Mouse (Mus musculus) cerebellum, adult 2 months (tissue): Measurements from ENCODE around the gene Aff4. TPM values are rescaled to one million over a fixed set of nuclear protein-coding genes. Genes with fewer than 3 reads are reported as not detected.
A peak's percentile ranks its signal among the peaks of the same experiment; 100 is the strongest.

Experiments used
- DNase-seq, 2 experiments: peaks; one replicate each; pipeline ENCODE4 v3.0.0; 2021
- H3K27ac ChIP-seq: fragments of 200-500 bp; 2 replicates; pipeline ENCODE4 v1.5.1; 2012; ENCODE audit warnings: low read length, control low read depth, inconsistent platforms; ENCODE audit not compliant: insufficient read depth
- H3K27me3 ChIP-seq: fragments of 200-500 bp; 2 replicates; pipeline ENCODE4 v1.6.1; 2012; ENCODE audit warnings: inconsistent platforms, mild to moderate bottlenecking, low read length, moderate library complexity; ENCODE audit not compliant: control insufficient read depth, insufficient read depth
- H3K4me1 ChIP-seq: fragments of 200-500 bp; 2 replicates; pipeline ENCODE4 v1.6.1; 2011; ENCODE audit warnings: low read length; ENCODE audit not compliant: control insufficient read depth, insufficient read depth
- H3K4me3 ChIP-seq: fragments of 200-500 bp; replicated peaks from 2 replicates; pipeline ENCODE3; 2011; ENCODE audit warnings: mild to moderate bottlenecking, low read depth, low read length, control low read depth; ENCODE audit not compliant: insufficient read depth
- CTCF ChIP-seq: fragments of 200-500 bp; IDR thresholded peaks from 2 replicates; pipeline ENCODE4 v1.5.1; 2011; ENCODE audit warnings: low read depth, mild to moderate bottlenecking, control low read depth, low read length, moderate library complexity, borderline replicate concordance; ENCODE audit not compliant: insufficient read depth
- POLR2A ChIP-seq: fragments of 200-500 bp; IDR thresholded peaks from 2 replicates; pipeline ENCODE4 v1.6.1; 2011; ENCODE audit warnings: low read length, control low read depth, borderline replicate concordance; ENCODE audit not compliant: insufficient read depth
- WGBS: fragments of 180-500 bp; shearing (Covaris S2); methylation state at CpG from one replicate; pipeline ENCODE4 v1.1.7; 2018; 5-methylcytosine and 5-hydroxymethylcytosine counted together
- polyA plus RNA-seq: library from polyadenylated mRNA; depleted of rRNA; stranded (reverse); fragments of >200 nt; gene quantifications from 2 replicates; pipeline ENCODE4 v1.2.3, GENCODE M21; 2012

The Aff4 gene
- polyA plus RNA-seq, 1 experiment, result 48.2 TPM

DNA sequence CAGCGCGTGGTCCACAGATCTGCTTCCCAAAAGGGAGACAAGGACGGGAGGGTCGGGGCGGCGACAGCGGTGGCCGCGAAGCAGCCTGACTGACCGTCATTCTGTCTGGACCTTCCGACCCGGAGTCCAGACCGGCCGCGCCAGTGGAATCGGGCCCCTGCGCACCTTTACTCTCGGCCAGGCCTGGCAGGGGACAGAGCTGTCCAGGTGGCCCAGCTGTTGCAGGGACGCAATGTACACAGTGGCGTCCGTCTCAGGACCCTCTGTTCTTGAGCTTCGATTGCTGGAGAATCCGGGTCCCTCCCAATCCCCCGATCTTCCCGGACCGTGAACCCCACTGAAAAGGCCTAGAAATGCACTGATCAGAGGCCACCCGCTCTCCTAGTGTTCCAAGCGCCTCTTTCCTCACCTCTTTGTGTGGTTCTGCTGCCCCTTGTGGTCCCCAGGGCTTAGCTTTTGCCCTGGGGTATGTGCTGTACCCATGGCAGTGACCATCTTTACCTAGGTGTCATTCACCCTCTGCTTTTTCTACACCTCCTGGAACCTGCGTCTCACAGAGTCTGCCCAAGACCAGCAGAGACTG is 106.8 kb downstream of the Aff4 start:
- 36% methylated on average over 29 of the region's 29 CpGs for WGBS
- H3K27me3 ChIP-seq, result no peaks in the 10 kb centered on the region
- no peak for DNase-seq
- peak overlapping the region; percentile 48 for H3K4me3 ChIP-seq
- peaks cover 7% of the 10 kb centered on the region for H3K4me1 ChIP-seq
- no peak overlapping the region for H3K27ac ChIP-seq
- TF ChIP-seq POLR2A (no peak), CTCF (no peak)

DNA sequence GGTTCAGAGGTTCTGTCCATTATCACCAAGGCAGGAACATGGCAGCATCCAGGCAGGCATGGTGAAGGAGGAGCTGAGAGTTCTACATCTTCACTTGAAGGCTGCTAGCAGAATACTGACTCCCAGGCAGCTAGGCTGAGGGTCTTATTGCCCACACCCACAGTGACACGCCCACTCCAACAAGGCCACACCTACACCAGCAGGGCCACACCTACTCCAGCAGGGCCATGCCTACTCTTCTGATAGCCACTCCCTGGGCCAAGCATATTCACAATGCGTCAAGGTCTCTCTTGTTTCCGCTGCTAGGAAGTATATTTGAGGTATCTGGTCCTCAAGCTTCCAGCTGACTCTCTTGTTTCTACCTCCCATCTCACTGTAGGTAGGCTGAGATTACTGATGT is 108.4 kb downstream of the Aff4 start:
- no peaks in the 10 kb centered on the region for H3K27me3 ChIP-seq
- no peak overlapping the region for H3K4me3 ChIP-seq
- no peak overlapping the region for H3K27ac ChIP-seq
- no peak for TF ChIP-seq POLR2A
- no peak for TF ChIP-seq CTCF
- no peak for DNase-seq
- no peaks in the 10 kb centered on the region; the same call in 1 of the 2 replicates for H3K4me1 ChIP-seq
- 73% methylated on average over 3 of the region's 3 CpGs for WGBS

DNA sequence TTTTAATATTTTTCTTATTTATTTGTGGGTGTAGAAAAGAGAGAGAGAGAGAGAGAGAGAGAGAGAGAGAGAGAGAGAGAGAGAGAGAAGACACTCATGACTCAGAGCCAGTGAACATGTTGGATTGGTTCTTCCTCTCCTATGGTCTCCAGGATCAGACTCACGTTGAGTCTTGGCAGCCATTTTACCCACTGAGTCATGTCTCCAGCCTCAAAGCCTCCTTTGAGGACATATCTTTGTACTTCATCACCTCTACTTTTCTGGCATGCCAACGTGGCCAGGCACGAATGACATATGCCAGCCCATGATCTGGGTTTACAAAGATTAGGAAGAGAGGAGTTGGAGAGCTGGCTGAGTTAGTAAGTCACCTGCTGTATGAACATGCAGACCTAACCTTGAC is 109.6 kb downstream of the Aff4 start:
- Histone ChIP-seq H3K27me3 (no peaks in the 10 kb centered on the region), H3K4me3 (no peak overlapping the region), H3K4me1 (no peaks in the 10 kb centered on the region; the same call in 1 of the 2 replicates), H3K27ac (no peak overlapping the region)
- 57% methylated on average over 3 of the region's 3 CpGs for WGBS
- no peak for DNase-seq
- no peak for TF ChIP-seq CTCF
- TF ChIP-seq POLR2A, result no peak

DNA sequence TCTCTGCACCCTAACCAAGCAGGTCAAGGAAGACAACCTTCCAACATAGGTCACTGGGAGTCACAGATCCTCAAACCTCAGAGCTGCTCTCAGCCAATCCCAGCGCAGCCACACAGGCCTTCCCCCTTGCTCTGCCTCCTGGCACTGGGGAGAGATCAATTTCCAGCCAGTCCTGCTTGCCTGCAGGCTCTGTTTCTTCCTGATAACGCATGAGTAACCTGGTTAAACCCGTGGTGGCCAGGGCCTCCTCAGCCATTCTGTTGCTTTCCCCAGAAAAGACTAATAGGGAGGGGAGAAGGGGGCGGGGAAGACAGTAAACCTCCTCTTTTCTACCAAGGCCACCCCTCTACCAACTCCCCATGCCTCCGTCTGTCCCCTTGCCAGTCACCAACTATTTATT is 111.1 kb downstream of the Aff4 start:
- 50% methylated on average over 5 of the region's 5 CpGs for WGBS

DNA sequence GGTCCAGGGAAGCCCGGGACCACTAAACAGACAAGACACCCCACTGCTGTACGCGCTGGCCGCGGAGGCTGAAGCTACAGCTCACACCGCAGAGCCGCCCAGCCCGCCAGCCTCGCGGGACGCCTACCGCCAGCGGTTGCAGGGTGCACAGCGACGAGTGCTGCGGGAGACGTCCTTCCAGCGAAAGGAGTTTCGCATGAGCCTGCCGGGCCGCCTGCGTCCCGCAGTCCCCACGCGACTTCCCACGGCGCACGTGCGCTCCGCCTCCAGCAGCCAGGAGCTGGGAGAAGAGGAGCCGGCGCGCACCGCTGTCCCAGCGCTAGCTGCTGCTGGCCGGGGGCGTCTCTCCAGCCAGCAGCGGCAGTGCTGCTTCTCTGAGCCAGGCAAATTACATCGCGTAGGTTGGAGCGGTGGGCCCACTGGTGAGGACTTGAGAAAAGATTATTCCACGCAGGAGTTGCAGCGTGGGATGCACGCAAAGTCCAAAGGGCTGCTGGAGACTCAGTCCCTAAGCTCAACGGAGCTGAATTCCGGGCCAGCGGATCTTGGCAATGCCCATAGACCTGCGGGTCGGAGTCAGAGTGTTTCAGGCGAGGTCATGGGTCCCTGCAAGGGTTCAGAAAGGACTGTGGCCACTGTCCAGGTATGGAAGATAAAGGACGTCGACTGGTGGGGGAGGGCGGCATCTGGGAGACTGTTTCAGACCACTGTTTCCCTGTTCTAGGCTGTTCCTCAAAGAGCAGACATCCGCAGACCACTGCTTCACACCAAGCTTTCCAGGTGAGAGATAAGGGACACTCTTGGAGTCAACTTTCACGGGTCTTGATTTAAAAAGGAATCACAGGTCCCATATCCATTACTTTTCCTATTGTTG is 113.2 kb downstream of the Aff4 start:
- peak overlapping the region; percentile 40 for H3K4me3 ChIP-seq
- TF ChIP-seq POLR2A, result no peak
- TF ChIP-seq CTCF, result no peak
- 10% methylated on average over 55 of the region's 55 CpGs for WGBS
- H3K4me1 ChIP-seq, result peaks cover 4% of the 10 kb centered on the region; the same call in 1 of the 2 replicates
- DNase-seq, result peak in 1 of 2 experiments; percentile 33
- H3K27me3 ChIP-seq, result no peaks in the 10 kb centered on the region
- H3K27ac ChIP-seq, result no peak overlapping the region

More for the DNA sequence above, 111.1 kb downstream of the Aff4 start:
- H3K27ac ChIP-seq, result no peak overlapping the region
- TF ChIP-seq CTCF (no peak), POLR2A (no peak)
- DNase-seq, result no peak
- no peaks in the 10 kb centered on the region for H3K27me3 ChIP-seq
- no peak overlapping the region for H3K4me3 ChIP-seq
- peaks cover 1% of the 10 kb centered on the region for H3K4me1 ChIP-seq

DNA sequence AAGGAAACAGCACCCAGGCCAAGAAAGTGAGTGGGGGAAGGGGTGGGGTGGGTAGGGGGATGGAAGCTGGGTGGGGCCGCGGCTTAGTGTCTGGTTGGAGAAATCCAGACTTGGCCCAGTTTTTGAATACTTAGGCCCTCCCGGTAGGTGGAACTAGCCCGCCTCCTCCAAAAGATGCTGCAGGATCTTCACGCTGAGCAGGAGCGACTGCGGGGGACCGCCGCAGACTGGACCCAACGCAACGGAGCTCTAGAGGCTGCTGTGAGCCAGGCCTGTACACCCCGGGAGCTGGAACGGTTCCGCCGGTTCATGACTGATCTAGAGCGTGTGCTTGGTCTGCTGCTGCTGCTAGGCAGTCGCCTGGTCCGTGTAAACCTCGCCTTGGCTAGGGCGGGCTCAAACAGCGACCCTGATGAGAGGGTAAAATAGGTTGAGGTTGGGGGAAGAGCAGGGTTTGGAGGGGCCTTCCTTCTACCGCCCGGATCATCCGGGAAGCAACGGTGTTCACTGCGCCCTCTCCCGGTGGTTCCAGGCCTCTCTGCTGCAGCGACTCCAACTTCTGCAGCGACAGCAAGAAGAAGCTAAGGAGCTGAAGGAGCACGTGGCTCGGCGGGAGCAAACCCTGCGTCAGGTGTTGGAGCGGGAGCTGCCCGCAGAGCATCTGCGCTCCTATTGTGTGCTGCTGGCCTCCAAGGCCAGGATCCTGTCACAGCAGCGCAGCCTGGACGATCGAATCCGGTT is 115.8 kb downstream of the Aff4 start:
- DNase-seq, result peak; percentile 87 to 92
- no peaks in the 10 kb centered on the region for H3K27me3 ChIP-seq
- H3K4me3 ChIP-seq, result peak overlapping the region; percentile 76
- 6% methylated on average over 40 of the region's 40 CpGs for WGBS
- TF ChIP-seq CTCF (peak; percentile 79), POLR2A (peak; percentile 51; the same call in 1 of the 2 replicates)
- peaks cover 10% of the 10 kb centered on the region; the same call in 1 of the 2 replicates for H3K4me1 ChIP-seq
- peak overlapping the region; percentile 63 for H3K27ac ChIP-seq

DNA sequence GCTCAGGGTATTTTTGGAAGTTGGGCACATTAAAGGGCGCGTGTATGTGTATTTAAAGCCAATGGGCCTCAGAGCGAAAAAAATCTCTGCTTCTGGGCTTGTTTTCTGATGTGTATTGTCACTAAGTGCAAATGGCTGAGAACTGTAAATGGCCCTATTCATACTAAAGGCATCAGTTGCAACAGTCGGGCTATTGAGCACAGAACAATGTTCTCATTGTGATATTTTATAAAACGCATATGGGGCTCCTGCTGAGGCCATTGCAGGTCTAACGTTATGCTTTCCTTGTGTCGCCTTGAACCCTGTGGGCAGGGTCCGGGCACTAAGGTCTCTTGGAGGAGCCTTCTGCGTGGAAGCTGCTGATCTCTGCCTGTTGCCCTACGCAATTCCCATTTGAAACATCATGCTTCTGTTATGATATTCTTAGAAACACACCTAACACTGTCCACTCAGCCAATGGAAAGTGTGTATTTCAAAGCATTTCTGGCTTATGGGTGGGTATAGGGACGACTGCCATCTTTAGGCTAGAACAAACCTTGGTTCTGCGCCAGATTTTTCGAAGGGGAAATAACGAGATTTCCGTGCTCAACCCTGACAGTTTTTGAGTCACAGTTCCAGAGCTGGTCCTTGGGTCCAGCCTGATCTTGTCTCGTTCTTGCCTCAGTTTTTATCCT is 118.8 kb downstream of the Aff4 start:
- no peak for DNase-seq
- Histone ChIP-seq H3K4me3 (peak overlapping the region; percentile 43), H3K4me1 (peaks cover 10% of the 10 kb centered on the region; the same call in 1 of the 2 replicates), H3K27ac (peak overlapping the region; percentile 5; the same call in 1 of the 2 replicates), H3K27me3 (no peaks in the 10 kb centered on the region)
- no peak for TF ChIP-seq POLR2A
- TF ChIP-seq CTCF, result no peak
- 31% methylated on average over 16 of the region's 16 CpGs for WGBS
